Mouse (Mus musculus): ENCODE data around the gene Ier5l.

- TF ChIP-seq POLR2A (IDR thresholded peaks at IDR 0.05; ENCODE audit: borderline replicate concordance, extremely low read depth, low read depth, low read length) (no peak), CTCF (IDR thresholded peaks at IDR 0.05; ENCODE audit: insufficient read depth, low read length) (no peak)
These were observed 31.5 kb downstream of the Ier5l start for GRCm38 (mm10) chr2:30442498-30442890.
